Mouse (Mus musculus) layer of hippocampus, adult 9-10 months (tissue): ENCODE measurements around the gene Lrrc4b.

Source experiments
- DNase-seq: peaks from one replicate; pipeline ENCODE4 v3.0.0; 2022; ENCODE audit warnings: low spot score

Gene Lrrc4b

GRCm38 (mm10) chr7:44428968-44429521 lies at the start of gene Lrrc4b:
Gene Lrrc4b (plus strand): TSS chr7:44429018.
- no peak for DNase-seq

GRCm38 (mm10) chr7:44382541-44382940 lies 46.3 kb upstream of the Lrrc4b start:
- peak; percentile 81 for DNase-seq

- peak; percentile 77 for DNase-seq
These were observed 44.7 kb upstream of the Lrrc4b start, which contains the start of gene Syt3 for GRCm38 (mm10) chr7:44383980-44384715. Gene Syt3 (plus strand): TSS chr7:44384102.

GRCm38 (mm10) chr7:44384716-44385059 lies 44.1 kb upstream of the Lrrc4b start:
- no peak for DNase-seq

GRCm38 (mm10) chr7:44385720-44386119 lies 43.1 kb upstream of the Lrrc4b start, which contains the start of gene 1700008O03Rik:
Gene 1700008O03Rik (minus strand): TSS chr7:44385820.
- DNase-seq: no peak

- DNase-seq: no peak
These were observed 37.0 kb upstream of the Lrrc4b start for GRCm38 (mm10) chr7:44391831-44392230.

GRCm38 (mm10) chr7:44392341-44392740 lies 36.5 kb upstream of the Lrrc4b start:
- DNase-seq: no peak

GRCm38 (mm10) chr7:44393284-44393683 lies 35.5 kb upstream of the Lrrc4b start:
- DNase-seq: no peak

- DNase-seq: no peak
These were observed 30.2 kb upstream of the Lrrc4b start for GRCm38 (mm10) chr7:44398570-44398969.

GRCm38 (mm10) chr7:44401673-44402072 lies 27.1 kb upstream of the Lrrc4b start:
- no peak for DNase-seq

- peak; percentile 96 for DNase-seq
These were observed 23.3 kb upstream of the Lrrc4b start for GRCm38 (mm10) chr7:44405346-44406014.

- no peak for DNase-seq
These were observed 22.8 kb upstream of the Lrrc4b start for GRCm38 (mm10) chr7:44406015-44406355.

GRCm38 (mm10) chr7:44411144-44411543 lies 17.7 kb upstream of the Lrrc4b start:
- no peak for DNase-seq

- no peak for DNase-seq
These were observed 15.5 kb upstream of the Lrrc4b start for GRCm38 (mm10) chr7:44413307-44413706.

GRCm38 (mm10) chr7:44427666-44428065 lies 1.2 kb upstream of the Lrrc4b start:
- no peak for DNase-seq

- DNase-seq: no peak
These were observed 457 bp upstream of the Lrrc4b start for GRCm38 (mm10) chr7:44428171-44428950.

- no peak for DNase-seq
These were observed 993 bp downstream of the Lrrc4b start for GRCm38 (mm10) chr7:44429534-44430488.

GRCm38 (mm10) chr7:44432550-44432949 lies 3.7 kb downstream of the Lrrc4b start:
- no peak for DNase-seq

- no peak for DNase-seq
These were observed 4.6 kb downstream of the Lrrc4b start for GRCm38 (mm10) chr7:44433371-44433770.

GRCm38 (mm10) chr7:44434089-44434488 lies 5.3 kb downstream of the Lrrc4b start:
- DNase-seq: no peak

- no peak for DNase-seq
These were observed 7.0 kb downstream of the Lrrc4b start for GRCm38 (mm10) chr7:44435796-44436195.
